Mouse (Mus musculus) bone marrow, adult 2 months (tissue): ENCODE results near the gene Exosc5.

ENCODE experiments used
- CTCF ChIP-seq: fragments of 200-500 bp; IDR thresholded peaks from 2 replicates; pipeline ENCODE4 v1.5.1; 2011; ENCODE audit warnings: low read length, control low read depth; ENCODE audit not compliant: control insufficient read depth, insufficient read depth
- POLR2A ChIP-seq: fragments of 200-500 bp; IDR thresholded peaks from 2 replicates; pipeline ENCODE4 v1.6.1; 2011; ENCODE audit warnings: low read depth, mild to moderate bottlenecking, control low read depth, low read length, borderline replicate concordance; ENCODE audit not compliant: control insufficient read depth

DNA sequence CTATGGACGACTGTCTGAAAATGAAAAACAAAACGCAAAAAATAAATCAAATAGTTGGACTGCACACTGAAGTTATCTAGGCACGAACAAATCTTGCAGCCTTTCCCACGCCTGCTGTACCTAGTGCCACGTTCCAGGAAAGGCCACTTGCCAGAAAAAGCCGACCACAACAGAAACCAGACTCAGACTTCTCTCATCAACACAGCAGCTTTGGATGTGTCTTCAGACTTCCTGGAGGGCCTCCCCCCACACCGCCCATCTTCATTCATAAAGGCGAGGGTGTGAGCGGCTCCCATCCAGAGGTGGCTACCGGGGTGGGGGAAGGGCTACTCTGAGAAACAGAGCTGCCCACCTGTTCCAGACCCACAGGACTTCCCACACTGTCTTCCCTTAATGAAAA is 14.8 kb upstream of the Exosc5 start:
- TF ChIP-seq POLR2A (no peak), CTCF (no peak)
